Mouse (Mus musculus) hindbrain, embryonic 15.5 days (tissue): ENCODE measurements at regions not wholly inside any gene's neighbourhood (a gene's known extent, or its start where the extent isn't known, plus 50 kb on each side); places are given as distances from the start of the nearest gene placed in this dataset.

Source experiments
- ATAC-seq: fragments of 200-750 bp; cut with Nextera tagmentation; 2 replicates; pipeline ENCODE4 v1.8.0; 2017; ENCODE audit warnings: low read depth, moderate number of reproducible peaks, moderate TSS enrichment; ENCODE audit not compliant: low FRiP score
- H3K27ac ChIP-seq: fragments of 300-500 bp; sonication (generic); replicated peaks from 2 replicates; pipeline ENCODE4 v1.5.1; 2015; ENCODE audit warnings: mild to moderate bottlenecking, inconsistent platforms
- H3K27me3 ChIP-seq: fragments of 300-500 bp; sonication (generic); 2 replicates; pipeline ENCODE4 v1.6.1; 2015; ENCODE audit warnings: control low read depth, inconsistent platforms
- H3K36me3 ChIP-seq: fragments of 300-500 bp; sonication (generic); 2 replicates; pipeline ENCODE4 v1.6.1; 2015; ENCODE audit warnings: control low read depth, inconsistent platforms
- H3K4me1 ChIP-seq: fragments of 300-500 bp; sonication (generic); replicated peaks from 2 replicates; pipeline ENCODE4 v1.6.1; 2015; ENCODE audit warnings: control low read depth, inconsistent platforms
- H3K4me2 ChIP-seq: fragments of 300-500 bp; sonication (generic); 2 replicates; pipeline ENCODE4 v1.6.1; 2015; ENCODE audit warnings: moderate library complexity, mild to moderate bottlenecking, inconsistent platforms
- H3K4me3 ChIP-seq: fragments of 300-500 bp; sonication (generic); 2 replicates; pipeline ENCODE4 v1.5.1; 2015; ENCODE audit warnings: mild to moderate bottlenecking, inconsistent platforms
- H3K9ac ChIP-seq: fragments of 300-500 bp; sonication (generic); 2 replicates; pipeline ENCODE4 v1.6.1; 2015; ENCODE audit warnings: inconsistent platforms
- H3K9me3 ChIP-seq: fragments of 300-500 bp; sonication (generic); 2 replicates; pipeline ENCODE4 v1.6.1; 2016; ENCODE audit warnings: control low read depth, inconsistent platforms
- WGBS: fragments of 180-500 bp; shearing (Covaris S2); methylation state at CpG from one replicate; pipeline ENCODE4 v1.1.7; 2015; 5-methylcytosine and 5-hydroxymethylcytosine counted together

GRCm38 (mm10) chr6:133983804-133984514, 51.5 kb upstream of the Etv6 start:
- Histone ChIP-seq H3K27me3 (no peaks in the 10 kb centered on the region), H3K9ac (no peak overlapping the region), H3K36me3 (no peaks in the 10 kb centered on the region), H3K4me2 (no peak overlapping the region), H3K4me3 (no peak overlapping the region), H3K4me1 (peaks cover 4% of the 10 kb centered on the region; the same call in 1 of the 2 replicates), H3K9me3 (no peaks in the 10 kb centered on the region), H3K27ac (no peak overlapping the region)
- 84% methylated on average over 10 of the region's 10 CpGs for WGBS
- no peak for ATAC-seq

- Histone ChIP-seq H3K36me3 (no peaks in the 10 kb centered on the region), H3K4me1 (peaks cover 4% of the 10 kb centered on the region; the same call in 1 of the 2 replicates), H3K9me3 (no peaks in the 10 kb centered on the region), H3K4me2 (peak overlapping the region; percentile 40), H3K9ac (no peak overlapping the region), H3K4me3 (no peak overlapping the region), H3K27me3 (no peaks in the 10 kb centered on the region), H3K27ac (no peak overlapping the region)
- WGBS: 26% methylated on average over 16 of the region's 16 CpGs
- no peak for ATAC-seq
Observed at GRCm38 (mm10) chr6:133984666-133985355, 50.7 kb upstream of the Etv6 start.
